Mouse (Mus musculus) bone marrow, adult 2 months (tissue): ENCODE results near the gene Csrp1.

ENCODE experiments used
- CTCF ChIP-seq: fragments of 200-500 bp; IDR thresholded peaks from 2 replicates; pipeline ENCODE4 v1.5.1; 2011; ENCODE audit warnings: low read length, control low read depth; ENCODE audit not compliant: control insufficient read depth, insufficient read depth
- POLR2A ChIP-seq: fragments of 200-500 bp; IDR thresholded peaks from 2 replicates; pipeline ENCODE4 v1.6.1; 2011; ENCODE audit warnings: low read depth, mild to moderate bottlenecking, control low read depth, low read length, borderline replicate concordance; ENCODE audit not compliant: control insufficient read depth

- no peak for TF ChIP-seq POLR2A
- no peak for TF ChIP-seq CTCF
Measured at GRCm38 (mm10) chr1:135672374-135672773, 47.5 kb upstream of the Csrp1 start.
